Mouse (Mus musculus): ENCODE data around the gene Adcy7.
A peak's percentile ranks its signal among the peaks of the same experiment; 100 is the strongest.

Gene Adcy7

DNA sequence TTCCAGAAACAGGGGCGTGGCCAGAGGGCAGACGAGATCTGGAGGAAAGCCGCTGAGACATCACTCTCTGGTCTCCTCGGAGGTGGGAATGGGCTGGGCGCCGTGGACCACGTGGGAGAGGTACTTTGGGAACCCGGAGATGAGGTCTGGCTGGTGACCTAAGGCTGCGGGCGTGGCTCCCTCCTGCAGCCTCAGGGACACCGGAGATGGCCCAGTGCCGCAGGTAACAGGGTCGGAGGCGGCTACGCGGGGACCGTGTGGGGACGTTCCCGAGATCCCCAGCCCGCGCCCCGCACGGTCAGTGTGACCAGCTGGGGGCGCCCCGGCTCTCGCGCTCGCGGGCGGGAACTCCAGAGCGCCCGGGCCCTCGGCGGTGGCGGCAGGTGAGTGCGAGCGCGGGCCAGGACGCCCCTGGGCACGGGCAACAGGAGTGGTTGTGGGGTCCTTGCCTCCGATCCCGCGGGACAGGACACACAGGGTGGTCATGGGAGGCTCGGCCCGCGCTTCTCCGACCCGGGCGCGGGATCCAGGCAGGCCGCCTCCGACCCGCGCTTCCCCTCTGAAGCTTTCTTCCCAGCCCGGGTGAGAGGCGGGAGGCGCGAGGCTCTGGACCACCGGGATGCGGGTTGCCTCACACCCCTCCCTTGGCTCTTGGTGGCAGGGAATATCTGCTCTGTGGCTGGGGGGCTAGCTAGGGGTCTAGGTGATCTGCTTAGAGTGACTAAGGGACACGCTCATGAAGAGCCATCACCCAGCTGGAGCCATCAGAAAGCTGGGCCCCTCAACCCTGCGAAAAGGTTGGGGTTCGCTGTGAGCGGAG is at the start of gene Adcy7:
Gene Adcy7, plus strand, starts transcription at position 173 of the 820 bp plus-strand sequence.
- DNase-seq (ENCODE audit: low spot score in 2 of 2) = peak in 1 of 2 experiments; percentile 39

- no peak for DNase-seq (ENCODE audit: low spot score in 2 of 2)
Observed at GRCm38 (mm10) chr8:88225358-88225757, 46.8 kb upstream of the Adcy7 start.

GRCm38 (mm10) chr8:88227851-88228250 is 44.4 kb upstream of the Adcy7 start:
- DNase-seq (ENCODE audit: low spot score in 2 of 2) = no peak

- DNase-seq (ENCODE audit: low spot score in 2 of 2) = no peak
Observed at GRCm38 (mm10) chr8:88228286-88228685, 43.9 kb upstream of the Adcy7 start.

GRCm38 (mm10) chr8:88228800-88229199 is 43.4 kb upstream of the Adcy7 start:
- DNase-seq (ENCODE audit: low spot score in 2 of 2) = no peak

- no peak for DNase-seq (ENCODE audit: low spot score in 2 of 2)
Observed at GRCm38 (mm10) chr8:88236666-88237065, 35.5 kb upstream of the Adcy7 start.

GRCm38 (mm10) chr8:88237606-88238005 is 34.6 kb upstream of the Adcy7 start:
- no peak for DNase-seq (ENCODE audit: low spot score in 2 of 2)

DNA sequence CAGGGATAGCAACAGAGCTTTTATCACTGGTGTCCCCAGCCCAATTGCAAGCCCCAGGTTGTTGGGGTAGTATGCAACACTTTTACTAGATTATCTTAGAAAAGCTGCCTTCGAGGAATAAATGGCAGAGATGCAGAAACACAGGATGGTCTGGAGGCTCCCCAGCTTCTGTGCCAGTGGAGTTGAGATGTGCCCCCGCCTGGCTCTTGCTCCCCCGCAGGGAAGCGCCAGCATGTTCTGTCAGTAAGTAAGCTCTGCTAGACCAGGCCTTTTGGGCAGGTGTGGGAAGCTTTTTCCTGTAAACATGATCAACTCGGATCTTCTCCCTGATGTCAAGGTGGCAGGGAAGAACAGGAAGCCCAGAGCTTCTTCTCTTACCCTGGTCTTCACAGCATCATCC is 32.9 kb upstream of the Adcy7 start:
- DNase-seq (ENCODE audit: low spot score in 2 of 2) = no peak

DNA sequence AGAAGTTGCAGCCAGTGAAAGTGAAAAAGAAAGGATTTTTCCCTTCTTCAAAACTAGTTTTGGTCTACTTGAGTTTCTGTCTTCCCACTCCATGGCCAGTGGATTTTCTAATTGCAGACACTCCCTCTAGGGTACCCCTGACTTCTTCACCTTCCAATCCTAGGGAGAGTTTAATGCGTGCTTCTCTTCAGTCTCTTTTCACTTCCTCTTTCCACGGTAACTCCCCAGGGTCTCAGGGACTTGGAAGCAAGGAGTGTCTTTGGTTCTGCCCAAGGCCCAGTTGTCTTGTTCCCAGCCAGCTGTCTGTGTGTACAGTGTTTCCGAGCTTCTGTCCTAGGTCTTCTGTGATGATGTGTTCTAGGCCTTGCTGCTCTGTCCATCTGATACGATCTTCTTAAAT is 30.3 kb upstream of the Adcy7 start:
- no peak for DNase-seq (ENCODE audit: low spot score in 2 of 2)

- DNase-seq (ENCODE audit: low spot score in 2 of 2) = peak in 1 of 2 experiments; percentile 32
Observed at GRCm38 (mm10) chr8:88244298-88244697, 27.9 kb upstream of the Adcy7 start.

DNA sequence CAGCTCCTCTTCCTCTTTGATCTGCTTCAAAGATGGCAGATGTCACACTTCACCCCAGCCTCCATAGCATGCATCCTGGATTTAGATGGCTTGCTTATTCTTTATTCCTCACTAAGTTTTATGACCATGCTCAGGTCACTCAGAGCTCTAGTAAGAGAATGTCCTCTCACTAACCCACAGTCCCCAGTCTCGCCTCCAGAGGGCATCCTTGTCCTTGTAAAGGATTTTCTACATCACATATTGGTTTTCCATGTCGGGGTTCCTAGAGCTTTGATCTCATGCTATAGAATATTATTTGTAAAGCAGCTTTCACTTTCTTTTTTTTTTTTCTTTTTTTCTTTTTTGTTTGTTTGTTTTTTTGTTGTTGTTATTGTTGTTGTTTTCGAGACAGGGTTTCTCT is 19.4 kb upstream of the Adcy7 start:
- DNase-seq (ENCODE audit: low spot score in 2 of 2) = no peak

GRCm38 (mm10) chr8:88254957-88255356 is 17.2 kb upstream of the Adcy7 start:
- no peak for DNase-seq (ENCODE audit: low spot score in 2 of 2)

DNA sequence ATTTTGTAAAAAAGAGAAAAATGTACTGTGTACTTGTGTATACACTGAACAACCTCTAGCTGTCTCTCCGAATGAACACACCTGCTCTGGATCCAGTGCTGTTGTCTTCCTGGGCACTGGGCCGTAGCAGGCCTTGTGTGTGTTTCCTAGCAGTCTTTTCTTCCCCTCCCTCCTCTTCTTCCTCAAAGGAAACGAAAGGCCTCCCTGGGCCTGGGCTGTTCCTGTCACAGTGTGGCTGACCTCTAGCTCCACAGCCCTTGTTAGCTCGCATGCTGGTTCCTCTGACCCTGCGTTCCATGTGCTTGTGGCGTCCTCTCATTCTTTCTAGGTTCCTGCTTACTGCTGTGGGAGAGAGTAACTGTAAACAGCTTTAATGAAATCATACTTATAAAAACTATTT is 14.2 kb upstream of the Adcy7 start:
- DNase-seq (ENCODE audit: low spot score in 2 of 2) = no peak

DNA sequence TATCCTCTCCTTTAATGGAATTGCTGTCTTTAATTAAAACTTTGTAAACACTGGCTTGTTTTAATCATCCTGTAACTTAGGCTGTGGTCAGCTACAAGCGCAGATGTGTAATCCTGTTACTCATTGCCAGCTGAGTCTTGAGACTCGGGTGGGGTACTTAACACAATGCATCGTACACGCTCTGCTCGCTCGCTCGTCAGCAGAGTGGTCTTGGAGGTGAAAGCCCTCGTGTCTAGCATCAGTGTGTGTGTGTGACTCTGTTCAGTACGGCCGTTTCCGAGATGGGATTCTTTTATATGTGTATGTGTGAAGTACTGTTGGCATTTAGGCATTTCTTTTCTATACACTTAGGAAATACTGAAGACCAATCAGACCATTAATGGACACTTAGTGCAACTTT is 13.7 kb upstream of the Adcy7 start:
- no peak for DNase-seq (ENCODE audit: low spot score in 2 of 2)

GRCm38 (mm10) chr8:88260466-88260980 is 11.7 kb upstream of the Adcy7 start:
- DNase-seq (ENCODE audit: low spot score in 2 of 2) = no peak

DNA sequence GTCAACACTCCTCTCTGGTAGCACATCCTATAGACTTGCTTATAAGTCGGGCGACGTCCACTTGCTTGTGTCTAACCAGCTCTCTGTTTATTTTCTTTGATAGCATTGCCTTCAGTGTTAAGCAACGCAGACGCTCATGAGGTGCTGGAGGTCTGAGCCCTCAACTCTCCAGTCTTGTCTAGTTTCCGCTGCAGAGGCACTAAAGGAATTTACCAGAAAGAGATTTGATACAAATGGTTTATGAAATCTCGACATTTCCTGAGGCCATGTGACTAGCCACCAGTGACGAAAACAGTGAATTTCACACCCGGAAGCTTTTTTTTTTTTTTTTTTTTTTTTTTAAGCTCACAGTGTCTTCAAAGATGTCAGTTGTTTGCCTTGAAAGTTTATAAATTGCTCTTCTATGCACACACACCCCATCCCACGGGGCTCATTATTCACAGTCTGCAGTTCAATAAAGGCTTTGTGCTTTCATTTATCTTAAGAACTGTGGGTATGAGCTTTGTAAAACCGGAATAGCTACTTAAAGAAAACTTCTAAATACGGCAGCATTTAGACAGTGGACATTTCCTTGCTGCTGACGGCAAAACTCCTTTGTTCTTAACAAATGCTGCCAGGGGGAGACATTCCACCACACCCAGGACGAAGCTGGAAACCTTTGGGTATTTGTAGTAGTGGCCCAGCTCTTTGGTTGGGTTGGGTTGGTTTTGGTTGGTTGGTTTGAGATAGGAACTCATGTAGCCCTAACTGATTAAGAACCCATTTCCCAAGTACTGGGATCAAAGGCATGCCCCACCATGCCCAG is 9.2 kb upstream of the Adcy7 start:
- no peak for DNase-seq (ENCODE audit: low spot score in 2 of 2)

- DNase-seq (ENCODE audit: low spot score in 2 of 2) = no peak
Observed at GRCm38 (mm10) chr8:88265511-88265910, 6.7 kb upstream of the Adcy7 start.

GRCm38 (mm10) chr8:88266170-88266800 is 5.9 kb upstream of the Adcy7 start:
- peak; percentile 57 to 79 for DNase-seq (ENCODE audit: low spot score in 2 of 2)

GRCm38 (mm10) chr8:88266801-88267403 is 5.3 kb upstream of the Adcy7 start:
- no peak for DNase-seq (ENCODE audit: low spot score in 2 of 2)

DNA sequence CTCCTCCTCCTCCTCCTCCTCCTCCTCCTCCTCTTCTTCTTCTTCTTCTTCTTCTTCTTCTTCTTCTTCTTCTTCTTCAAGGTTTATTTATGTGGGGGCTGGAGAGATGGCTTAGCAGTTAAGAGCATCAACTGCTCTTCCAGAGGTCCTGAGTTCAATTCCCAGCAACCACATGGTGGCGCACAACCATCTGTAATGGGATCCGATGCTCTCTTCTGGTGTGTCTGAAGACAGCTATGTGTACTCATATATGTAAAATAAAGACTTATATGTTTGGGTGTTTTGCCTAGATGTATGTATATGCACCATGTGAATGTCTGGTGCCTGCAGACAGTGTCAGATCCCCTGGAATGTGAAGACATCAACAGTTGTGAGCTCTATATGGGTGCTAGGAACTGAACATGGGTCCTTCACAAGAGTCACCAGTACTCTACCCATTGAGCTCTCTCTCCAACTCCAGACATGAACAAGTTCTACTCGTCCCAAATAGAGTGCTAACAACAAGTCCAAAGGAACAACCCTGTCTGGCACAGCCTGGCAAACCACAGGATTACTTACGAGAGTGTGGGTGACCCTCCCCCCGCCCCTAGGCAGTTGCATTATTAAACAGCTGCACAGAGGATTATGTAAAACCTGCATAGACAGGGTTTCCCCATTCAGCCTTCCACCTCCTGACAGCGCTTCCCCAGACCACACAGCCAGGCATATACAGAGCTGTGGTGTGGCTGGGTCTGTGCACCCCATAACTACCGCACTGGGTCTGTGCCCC is 2.9 kb upstream of the Adcy7 start:
- no peak for DNase-seq (ENCODE audit: low spot score in 2 of 2)

- DNase-seq (ENCODE audit: low spot score in 2 of 2) = no peak
Observed at GRCm38 (mm10) chr8:88270086-88270485, 2.1 kb upstream of the Adcy7 start.

All from frontal cortex, postnatal 10 days (tissue).